Mouse (Mus musculus): ENCODE results near the gene Ccdc187.

The Ccdc187 gene

GRCm38 (mm10) chr2:26207559-26207958 is 86.8 kb downstream of the Ccdc187 start:
- DNase-seq = no peak

GRCm38 (mm10) chr2:26205761-26206160 is 88.6 kb downstream of the Ccdc187 start:
- no peak for DNase-seq

- peak; percentile 33 for DNase-seq
These were observed 89.2 kb downstream of the Ccdc187 start for GRCm38 (mm10) chr2:26205126-26205525.

- no peak for DNase-seq
These were observed 91.4 kb downstream of the Ccdc187 start for GRCm38 (mm10) chr2:26202849-26203475.

GRCm38 (mm10) chr2:26201926-26202848 is 92.2 kb downstream of the Ccdc187 start:
- no peak for DNase-seq

- DNase-seq = peak; percentile 29
These were observed 95.9 kb downstream of the Ccdc187 start for GRCm38 (mm10) chr2:26198488-26198887.

- DNase-seq = no peak
These were observed 99.6 kb downstream of the Ccdc187 start for GRCm38 (mm10) chr2:26194552-26195339.
